Mouse (Mus musculus): Measurements from ENCODE around the gene Gm21650.
"Not testable (repeated sequence)": the region's sequence is repeated elsewhere in the genome, so short reads cannot be mapped to it uniquely, and the experiment has no call there.

Gm21650 gene

GRCm38 (mm10) chrY:77692508-77692907 lies at the start of gene Gm21650:
Gene Gm21650 (plus strand): TSS chrY:77692808.
- CTCF ChIA-PET, POLR2A ChIA-PET: not testable (repeated sequence)
